Mouse (Mus musculus) cortical plate, adult 2 months (tissue): Measurements from ENCODE around the gene Chac1.

ENCODE experiments used
- CTCF ChIP-seq: fragments of 200-500 bp; IDR thresholded peaks from 2 replicates; pipeline ENCODE4 v1.5.1; 2011; ENCODE audit warnings: mild to moderate bottlenecking, control low read depth, low read length; ENCODE audit not compliant: insufficient read depth; ENCODE audit errors: extremely low read depth
- POLR2A ChIP-seq: fragments of 200-500 bp; IDR thresholded peaks from 2 replicates; pipeline ENCODE4 v1.6.1; 2011; ENCODE audit warnings: mild to moderate bottlenecking, low read length, control low read depth; ENCODE audit not compliant: insufficient read depth; ENCODE audit errors: extremely low read depth

GRCm38 (mm10) chr2:119356805-119357204 lies 5.8 kb downstream of the Chac1 start:
- TF ChIP-seq POLR2A (no peak), CTCF (no peak)
